Mouse (Mus musculus) lung, postnatal 0 days (tissue): ENCODE measurements around the gene Renbp. TPM values are rescaled to one million over a fixed set of nuclear protein-coding genes. Genes with fewer than 3 reads are reported as not detected.

ENCODE experiments used
- ATAC-seq: fragments of 200-750 bp; cut with Nextera tagmentation; 2 replicates; pipeline ENCODE4 v1.8.0; 2017; ENCODE audit warnings: moderate library complexity
- DNase-seq: peaks from one replicate; pipeline ENCODE4 v3.0.0-alpha.2; 2016; ENCODE audit warnings: low spot score
- H3K27ac ChIP-seq: fragments of 300-500 bp; sonication (generic); 2 replicates; pipeline ENCODE4 v1.5.1; 2014; ENCODE audit warnings: antibody characterized with exemption, mild to moderate bottlenecking, low read length, mixed read lengths
- H3K27me3 ChIP-seq: fragments of 300-500 bp; sonication (generic); replicated peaks from 2 replicates; pipeline ENCODE4 v1.6.1; 2014; ENCODE audit warnings: low read length, mixed read lengths; ENCODE audit not compliant: insufficient read depth
- H3K36me3 ChIP-seq: fragments of 300-500 bp; sonication (generic); 2 replicates; pipeline ENCODE4 v1.6.1; 2014; ENCODE audit warnings: low read length, mixed read lengths; ENCODE audit not compliant: insufficient read depth
- H3K4me1 ChIP-seq: fragments of 300-500 bp; sonication (generic); 2 replicates; pipeline ENCODE4 v1.6.1; 2014; ENCODE audit warnings: antibody characterized with exemption, low read depth, low read length, mixed read lengths; ENCODE audit not compliant: insufficient read depth
- H3K4me2 ChIP-seq: fragments of 300-500 bp; sonication (generic); replicated peaks from 2 replicates; pipeline ENCODE4 v1.6.1; 2014; ENCODE audit warnings: low read depth, mild to moderate bottlenecking, low read length, moderate library complexity, mixed read lengths
- H3K4me3 ChIP-seq: fragments of 300-500 bp; sonication (generic); 2 replicates; pipeline ENCODE4 v1.5.1; 2014; ENCODE audit warnings: low read depth, low read length
- H3K9ac ChIP-seq: fragments of 300-500 bp; sonication (generic); replicated peaks from 2 replicates; pipeline ENCODE4 v1.6.1; 2014; ENCODE audit warnings: low read depth, mild to moderate bottlenecking
- H3K9me3 ChIP-seq: fragments of 300-500 bp; sonication (generic); 2 replicates; pipeline ENCODE4 v1.6.1; 2016; ENCODE audit warnings: low read length, mixed read lengths
- CTCF ChIP-seq: IDR thresholded peaks from 2 replicates; pipeline ENCODE4 v1.5.1; 2016; ENCODE audit warnings: antibody characterized with exemption, mild to moderate bottlenecking
- EP300 ChIP-seq: IDR thresholded peaks from 2 replicates; pipeline ENCODE4 v1.6.1; 2016; ENCODE audit warnings: antibody characterized with exemption, mild to moderate bottlenecking, control low read depth
- WGBS: fragments of 180-500 bp; shearing (Covaris S2); extraction: QIAGEN DNeasy Blood & Tissue Kit; methylation state at CpG from one replicate; pipeline ENCODE4 v1.1.7; 2014; 5-methylcytosine and 5-hydroxymethylcytosine counted together
- polyA plus RNA-seq: library from polyadenylated mRNA; unstranded; fragments of >200 nt; fragmentation: Nextera tagmentation; extraction: Ambion mirVana; gene quantifications from 2 replicates; pipeline ENCODE4 v1.2.1, GENCODE M21; 2015

The Renbp gene
- polyA plus RNA-seq, 1 experiment from 2014 or later, result 83.5 TPM

- DNase-seq, result no peak
- ATAC-seq, result no peak
- 87% methylated on average over 6 of the region's 6 CpGs for WGBS
These were observed 24.3 kb upstream of the Renbp start for GRCm38 (mm10) chrX:73954988-73955387.

GRCm38 (mm10) chrX:73952603-73953002 lies 22.0 kb upstream of the Renbp start:
- no peak overlapping the region for H3K9ac ChIP-seq

More at GRCm38 (mm10) chrX:73954988-73955387, 24.3 kb upstream of the Renbp start:
- H3K4me1 ChIP-seq, result no peaks in the 10 kb centered on the region
- no peak for TF ChIP-seq EP300
- TF ChIP-seq CTCF, result no peak
- no peak overlapping the region for H3K9ac ChIP-seq
- H3K36me3 ChIP-seq, result peaks cover 3% of the 10 kb centered on the region; the same call in 1 of the 2 replicates
- no peaks in the 10 kb centered on the region for H3K27me3 ChIP-seq
- no peak overlapping the region for H3K4me3 ChIP-seq
- H3K9me3 ChIP-seq, result no peaks in the 10 kb centered on the region
- H3K27ac ChIP-seq, result no peak overlapping the region
- no peak overlapping the region for H3K4me2 ChIP-seq

GRCm38 (mm10) chrX:73949341-73949740 lies 18.7 kb upstream of the Renbp start:
- peaks cover 7% of the 10 kb centered on the region; the same call in 1 of the 2 replicates for H3K36me3 ChIP-seq
- H3K4me1 ChIP-seq, result no peaks in the 10 kb centered on the region
- H3K9ac ChIP-seq, result no peak overlapping the region
- no peak for ATAC-seq
- 87% methylated on average over 10 of the region's 10 CpGs for WGBS
- no peaks in the 10 kb centered on the region for H3K27me3 ChIP-seq
- H3K27ac ChIP-seq, result no peak overlapping the region
- no peak for DNase-seq
- no peak for TF ChIP-seq CTCF
- no peak for TF ChIP-seq EP300
- H3K4me3 ChIP-seq, result no peak overlapping the region
- no peak overlapping the region for H3K4me2 ChIP-seq
- no peaks in the 10 kb centered on the region for H3K9me3 ChIP-seq

More at GRCm38 (mm10) chrX:73952603-73953002, 22.0 kb upstream of the Renbp start:
- no peak overlapping the region for H3K4me2 ChIP-seq
- H3K27me3 ChIP-seq, result no peaks in the 10 kb centered on the region
- DNase-seq (no peak), ATAC-seq (no peak)
- TF ChIP-seq CTCF (no peak), EP300 (no peak)
- H3K36me3 ChIP-seq, result peaks cover 6% of the 10 kb centered on the region; the same call in 1 of the 2 replicates
- no peaks in the 10 kb centered on the region for H3K9me3 ChIP-seq
- 79% methylated on average over 5 of the region's 5 CpGs for WGBS
- H3K4me1 ChIP-seq, result no peaks in the 10 kb centered on the region
- no peak overlapping the region for H3K27ac ChIP-seq
- H3K4me3 ChIP-seq, result no peak overlapping the region

- DNase-seq (peak; percentile 56), ATAC-seq (peak; percentile 68)
- Histone ChIP-seq H3K4me1 (no peaks in the 10 kb centered on the region), H3K4me3 (no peak overlapping the region), H3K36me3 (peaks cover 7% of the 10 kb centered on the region; the same call in 1 of the 2 replicates), H3K27ac (no peak overlapping the region), H3K9me3 (no peaks in the 10 kb centered on the region), H3K27me3 (no peaks in the 10 kb centered on the region), H3K9ac (no peak overlapping the region), H3K4me2 (no peak overlapping the region)
- WGBS, result 20% methylated on average over 4 of the region's 4 CpGs
- TF ChIP-seq CTCF (peak; percentile 85), EP300 (no peak)
These were observed 18.0 kb upstream of the Renbp start for GRCm38 (mm10) chrX:73948647-73949046.

GRCm38 (mm10) chrX:73946896-73947295 lies 16.2 kb upstream of the Renbp start:
- Histone ChIP-seq H3K4me1 (no peaks in the 10 kb centered on the region), H3K36me3 (peaks cover 7% of the 10 kb centered on the region; the same call in 1 of the 2 replicates), H3K4me2 (no peak overlapping the region), H3K9me3 (no peaks in the 10 kb centered on the region), H3K4me3 (no peak overlapping the region), H3K27me3 (no peaks in the 10 kb centered on the region), H3K9ac (no peak overlapping the region), H3K27ac (no peak overlapping the region)
- DNase-seq, result no peak
- WGBS, result 71% methylated on average over 6 of the region's 6 CpGs
- ATAC-seq, result no peak
- TF ChIP-seq CTCF (no peak), EP300 (no peak)

GRCm38 (mm10) chrX:73942294-73942693 lies 11.6 kb upstream of the Renbp start:
- ATAC-seq, result no peak
- H3K9ac ChIP-seq, result no peak overlapping the region
- no peaks in the 10 kb centered on the region for H3K27me3 ChIP-seq
- 60% methylated on average over 2 of the region's 2 CpGs for WGBS
- no peaks in the 10 kb centered on the region for H3K9me3 ChIP-seq
- H3K36me3 ChIP-seq, result no peaks in the 10 kb centered on the region; the same call in 1 of the 2 replicates
- no peak overlapping the region for H3K4me2 ChIP-seq
- no peak for DNase-seq
- H3K27ac ChIP-seq, result no peak overlapping the region
- H3K4me3 ChIP-seq, result no peak overlapping the region
- no peaks in the 10 kb centered on the region for H3K4me1 ChIP-seq
- no peak for TF ChIP-seq CTCF
- TF ChIP-seq EP300, result no peak

GRCm38 (mm10) chrX:73941860-73942259 lies 11.2 kb upstream of the Renbp start:
- DNase-seq (no peak), ATAC-seq (no peak)
- Histone ChIP-seq H3K36me3 (no peaks in the 10 kb centered on the region; the same call in 1 of the 2 replicates), H3K4me1 (no peaks in the 10 kb centered on the region), H3K9ac (no peak overlapping the region), H3K9me3 (no peaks in the 10 kb centered on the region), H3K27me3 (no peaks in the 10 kb centered on the region), H3K27ac (no peak overlapping the region), H3K4me2 (no peak overlapping the region), H3K4me3 (no peak overlapping the region)
- 51% methylated on average over 2 of the region's 2 CpGs for WGBS
- TF ChIP-seq EP300, result no peak
